Mouse (Mus musculus) spleen, embryonic (tissue): ENCODE data around the gene Cep78.

Source experiments
- CTCF ChIA-PET: fragments of 350-600 bp; sonication (Branson Sonifier 250); formaldehyde crosslinking; loops from one replicate; lab custom pipeline; 2022; lab: Charles Lee

Cep78 gene

DNA sequence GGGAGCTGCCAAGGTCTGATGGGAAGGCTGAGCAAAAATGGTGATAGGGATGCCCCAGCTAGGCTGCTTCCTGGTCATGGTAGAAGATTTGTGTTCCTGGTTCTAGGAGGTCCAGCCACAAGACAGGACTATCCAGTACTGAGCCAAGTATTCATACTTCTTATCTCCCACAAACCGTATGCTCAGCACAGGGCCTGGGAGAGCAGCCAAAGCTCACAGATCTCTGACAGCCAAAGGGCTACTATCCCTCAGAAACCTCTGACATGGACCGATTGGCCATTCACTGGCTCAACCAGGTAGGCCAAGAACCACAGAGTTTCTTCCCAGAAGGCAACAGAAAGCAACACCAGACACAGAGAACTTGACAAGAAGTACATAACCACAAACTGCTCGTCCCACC, 73.8 kb downstream of the Cep78 start:
- CTCF ChIA-PET, result no interaction called here

DNA sequence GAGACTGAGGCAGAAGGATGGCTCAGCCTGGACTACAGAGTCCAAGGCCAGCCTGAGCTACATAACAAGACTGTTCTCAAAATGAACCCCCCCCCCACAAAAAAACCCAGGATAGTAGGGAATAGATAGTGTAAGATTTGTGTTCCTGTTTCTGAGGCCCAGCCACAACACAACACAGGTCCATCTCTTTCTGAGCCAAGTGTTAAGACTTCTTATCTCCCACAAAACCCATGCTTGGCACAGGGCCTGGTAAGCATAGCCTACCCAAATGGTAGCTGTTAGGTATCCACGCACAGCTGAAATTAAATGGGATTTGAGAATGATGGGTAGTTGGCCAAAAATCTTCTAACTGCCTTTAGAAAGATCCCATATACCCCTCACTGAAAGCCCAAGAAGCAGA, 74.3 kb downstream of the Cep78 start:
- CTCF ChIA-PET, result interaction anchor here (0.7 kb wide), 1 partner anchor 856 kb away, joined by 3 read pairs; no protein-coding TSS in a partner anchor

DNA sequence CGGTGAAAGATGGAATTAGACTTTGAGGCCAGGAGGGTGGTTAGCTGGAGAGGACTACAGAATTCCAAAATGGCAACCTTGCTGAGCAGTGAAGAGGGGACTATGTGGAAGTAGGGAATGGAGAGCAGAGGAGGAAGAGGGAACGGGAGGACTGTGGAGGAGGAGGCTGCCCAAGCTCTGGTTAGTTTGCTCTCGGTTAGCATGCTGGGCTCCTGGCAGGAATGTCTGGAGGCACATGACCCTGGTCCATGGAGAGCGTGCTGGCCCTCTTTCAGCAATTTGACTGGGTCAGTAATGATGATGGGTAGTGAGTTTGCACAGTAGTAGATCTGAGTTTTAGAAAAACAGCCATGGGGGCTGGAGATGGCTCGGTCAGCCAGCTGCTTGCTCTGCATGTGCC, 76.8 kb downstream of the Cep78 start:
- CTCF ChIA-PET, result no interaction called here
